Mouse (Mus musculus) heart, postnatal 0 days (tissue): ENCODE data around the gene Sri. TPM values are rescaled to one million over a fixed set of nuclear protein-coding genes. Genes with fewer than 3 reads are reported as not detected.

ENCODE experiments used
- ATAC-seq: fragments of 200-750 bp; cut with Nextera tagmentation; 2 replicates; pipeline ENCODE4 v1.8.0; 2017; ENCODE audit warnings: low read depth, moderate number of reproducible peaks, moderate library complexity; ENCODE audit not compliant: insufficient read depth
- DNase-seq: peaks from one replicate; pipeline ENCODE4 v3.0.0-alpha.2; 2016; ENCODE audit warnings: low spot score
- H3K27ac ChIP-seq: fragments of 300-500 bp; sonication (generic); 2 replicates; pipeline ENCODE4 v1.5.1; 2014; ENCODE audit warnings: low read depth, mild to moderate bottlenecking
- H3K27me3 ChIP-seq: fragments of 300-500 bp; sonication (generic); 2 replicates; pipeline ENCODE4 v1.6.1; 2014; ENCODE audit warnings: low read length, mixed read lengths; ENCODE audit not compliant: control insufficient read depth, insufficient read depth
- H3K36me3 ChIP-seq: fragments of 300-500 bp; sonication (generic); replicated peaks from 2 replicates; pipeline ENCODE4 v1.6.1; 2014; ENCODE audit warnings: low read length, mixed read lengths; ENCODE audit not compliant: control insufficient read depth, insufficient read depth
- H3K4me1 ChIP-seq: fragments of 300-500 bp; sonication (generic); 2 replicates; pipeline ENCODE4 v1.6.1; 2014; ENCODE audit warnings: antibody characterized with exemption; ENCODE audit not compliant: control insufficient read depth, insufficient read depth
- H3K4me2 ChIP-seq: fragments of 300-500 bp; sonication (generic); 2 replicates; pipeline ENCODE4 v1.6.1; 2014; ENCODE audit warnings: low read depth, mild to moderate bottlenecking, low read length, moderate library complexity
- H3K4me3 ChIP-seq: fragments of 300-500 bp; sonication (generic); 2 replicates; pipeline ENCODE4 v1.5.1; 2014; ENCODE audit warnings: low read depth, low read length
- H3K9ac ChIP-seq: fragments of 300-500 bp; sonication (generic); replicated peaks from 2 replicates; pipeline ENCODE4 v1.6.1; 2014; ENCODE audit warnings: low read depth, low read length, mixed read lengths
- H3K9me3 ChIP-seq: fragments of 300-500 bp; sonication (generic); replicated peaks from 2 replicates; pipeline ENCODE4 v1.6.1; 2016; ENCODE audit warnings: low read length; ENCODE audit not compliant: control insufficient read depth
- CTCF ChIP-seq: IDR thresholded peaks from 2 replicates; pipeline ENCODE4 v1.5.1; 2016; ENCODE audit warnings: antibody characterized with exemption, control low read depth, low read depth
- EP300 ChIP-seq: IDR thresholded peaks from 2 replicates; pipeline ENCODE4 v1.6.1; 2016; ENCODE audit warnings: antibody characterized with exemption, low read depth
- WGBS: fragments of 180-500 bp; shearing (Covaris S2); extraction: QIAGEN DNeasy Blood & Tissue Kit; methylation state at CpG from one replicate; pipeline ENCODE4 v1.1.7; 2014; 5-methylcytosine and 5-hydroxymethylcytosine counted together
- polyA plus RNA-seq: library from polyadenylated mRNA; unstranded; fragments of >200 nt; fragmentation: Nextera tagmentation; extraction: Ambion mirVana; gene quantifications from 2 replicates; pipeline ENCODE4 v1.2.1, GENCODE M21; 2015
- total RNA-seq: library from RNA; depleted of rRNA; stranded (reverse); fragments of >200 nt; gene quantifications from 2 replicates; pipeline ENCODE4 v1.2.3, GENCODE M21; 2014; ENCODE audit warnings: low replicate concordance; rRNA removed

The Sri gene
- total and polyA plus RNA-seq, 2 experiments from 2014 or later: 136 to 265 TPM

DNA sequence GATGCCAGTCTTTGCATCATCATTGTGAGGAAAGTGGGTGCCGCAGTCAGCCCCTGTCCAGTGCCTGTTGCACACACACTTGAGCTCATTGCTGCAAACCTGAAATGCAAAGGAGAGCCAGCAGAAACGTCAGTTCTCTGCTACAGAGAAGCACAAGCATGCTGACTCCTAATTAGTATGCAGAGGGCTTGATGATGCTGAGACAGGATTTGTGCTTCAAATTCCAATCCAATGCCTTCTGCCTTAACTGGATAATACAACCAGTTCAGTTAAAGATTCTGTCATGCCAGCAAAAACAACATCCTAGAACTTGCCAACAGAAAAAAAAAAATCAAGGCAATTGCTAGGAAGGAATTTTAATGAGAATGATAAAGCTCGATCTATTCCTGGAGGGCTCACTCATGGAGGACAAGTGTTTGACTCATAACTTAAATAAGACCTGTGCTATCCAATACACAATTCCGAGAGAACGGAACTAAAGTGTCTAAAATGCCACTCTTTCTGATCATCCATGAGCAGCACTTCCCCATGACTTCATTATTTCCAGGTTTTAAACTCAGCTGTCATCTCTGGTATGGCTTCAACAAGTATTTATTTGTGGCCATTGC, 70.8 kb downstream of the Sri start:
- H3K27me3 ChIP-seq: no peaks in the 10 kb centered on the region
- no peak overlapping the region for H3K4me3 ChIP-seq
- ATAC-seq (peak; percentile 71), DNase-seq (peak; percentile 70)
- no peak overlapping the region for H3K9ac ChIP-seq
- no peaks in the 10 kb centered on the region for H3K36me3 ChIP-seq
- H3K9me3 ChIP-seq: no peaks in the 10 kb centered on the region
- no peak for TF ChIP-seq EP300
- no peak for TF ChIP-seq CTCF
- H3K4me2 ChIP-seq: no peak overlapping the region
- H3K4me1 ChIP-seq: no peaks in the 10 kb centered on the region
- H3K27ac ChIP-seq: peak overlapping the region; percentile 40; the same call in 1 of the 2 replicates
- 36% methylated on average over 5 of the region's 5 CpGs for WGBS

Other genes starting within 250 kb of the Sri start
- 5.6 and 10.6 TPM in 2 replicates for gene Steap4, start 85.6 kb upstream of the Sri start, total RNA-seq
- gene Steap4, start 85.6 kb upstream of the Sri start, polyA plus RNA-seq: 7.0 and 8.2 TPM in 2 replicates